Mouse (Mus musculus) left cerebral cortex, adult 2 months (tissue): ENCODE results near the gene Rpl18a. TPM values are rescaled to one million over a fixed set of nuclear protein-coding genes. Genes with fewer than 3 reads are reported as not detected.
A peak's percentile ranks its signal among the peaks of the same experiment; 100 is the strongest.

Experiments
- DNase-seq, 2 experiments: peaks; one replicate each; pipeline ENCODE4 v3.0.0; 2021 to 2022; ENCODE audit warnings: low spot score in 2 of 2, mixed read lengths in 1 of 2; ENCODE audit errors: extremely low spot score in 1 of 2
- H3K27ac ChIP-seq: fragments of 200-600 bp; 2 replicates; pipeline ENCODE4 v1.8.1; 2022
- H3K4me3 ChIP-seq: fragments of 200-600 bp; 2 replicates; pipeline ENCODE4 v1.8.1; 2022
- CTCF ChIP-seq: fragments of 200-600 bp; IDR thresholded peaks from 2 replicates; pipeline ENCODE4 v1.8.1; 2022; ENCODE audit warnings: antibody characterized with exemption, mild to moderate bottlenecking, moderate library complexity
- intact Hi-C: fragments of 180-260 bp; cut with DNase I; formaldehyde crosslinking; loops from one replicate; pipeline ENCODE4 v1.15.1; 2025
- long read RNA-seq, 2 experiments: library from polyadenylated mRNA; stranded (forward); transcript quantifications; one replicate each; pipeline ENCODE4 v2.0.0; 2021; ENCODE audit warnings: borderline mapping rate in 2 of 2
- total RNA-seq, 2 experiments: library from RNA; stranded (reverse); gene quantifications; 2 replicates each; pipeline ENCODE4 v1.2.3; 2021

Rpl18a gene
- 100 to 1,000 TPM; 588 to 633 TPM for total RNA-seq
- long read RNA-seq, experiment 1, transcript Rpl18a-201 (5 exons, 1,260 nt) = major isoform, 72 of 786 reads
- long read RNA-seq, experiment 1, partial matches to known transcripts = 709 of 786 reads
- long read RNA-seq, experiment 1, other reads (novel, unspliced or antisense) = 1 of 786 reads
- long read RNA-seq, experiment 2, transcript Rpl18a-201 (5 exons, 1,260 nt) = major isoform, 60 of 447 reads
- long read RNA-seq, experiment 2, partial matches to known transcripts = 386 of 447 reads
- long read RNA-seq, experiment 2, other reads (novel, unspliced or antisense) = 1 of 447 reads

DNA sequence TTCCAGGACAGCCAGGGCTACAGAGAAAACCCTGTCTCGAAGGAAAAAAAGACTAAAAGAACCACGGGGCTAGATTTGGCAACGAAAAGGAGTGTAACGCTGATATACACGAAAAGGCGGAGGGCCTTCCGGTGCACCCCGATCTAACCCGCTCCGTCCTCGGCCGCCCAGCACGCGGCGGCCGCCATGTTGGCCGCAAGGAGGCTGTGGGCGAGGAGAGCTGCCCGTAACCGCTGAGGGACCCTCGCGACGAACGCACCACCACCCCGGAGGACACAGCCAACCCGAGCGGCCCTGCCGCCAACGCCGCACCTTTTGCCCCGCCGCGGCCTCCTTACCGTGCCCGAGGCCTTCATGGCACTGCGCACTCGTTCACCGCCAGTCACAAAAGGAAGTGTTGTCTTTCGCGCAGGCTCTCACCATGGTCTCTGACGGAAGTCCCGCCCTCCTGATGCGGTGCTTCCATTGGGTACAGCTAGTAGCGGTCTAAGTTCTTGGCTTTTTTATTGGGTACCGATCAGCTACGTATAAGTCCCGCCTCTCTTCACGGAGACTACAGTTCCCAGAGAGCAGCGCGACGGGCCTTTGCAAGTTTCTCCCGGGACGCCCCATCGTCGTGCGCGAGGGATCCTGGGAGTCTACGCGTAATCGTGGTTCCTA is at the start of gene Rpl18a:
Gene Rpl18a, minus strand, starts transcription at position 392 of the 660 bp plus-strand sequence.
- Histone ChIP-seq H3K4me3 (peak within 1 kb of the TSS; percentile 97), H3K27ac (peak within 1 kb of the TSS; percentile 97)
- DNase-seq = peak; percentile 91 to 95
- intact Hi-C loops = loop anchor here (1.0 to 10.0 kb wide), 4 partner anchors 24 to 568 kb away; partner anchors contain the start of genes Abhd8, Ccdc124, Dda1 and Haus8
- peak; percentile 27 for TF ChIP-seq CTCF

DNA sequence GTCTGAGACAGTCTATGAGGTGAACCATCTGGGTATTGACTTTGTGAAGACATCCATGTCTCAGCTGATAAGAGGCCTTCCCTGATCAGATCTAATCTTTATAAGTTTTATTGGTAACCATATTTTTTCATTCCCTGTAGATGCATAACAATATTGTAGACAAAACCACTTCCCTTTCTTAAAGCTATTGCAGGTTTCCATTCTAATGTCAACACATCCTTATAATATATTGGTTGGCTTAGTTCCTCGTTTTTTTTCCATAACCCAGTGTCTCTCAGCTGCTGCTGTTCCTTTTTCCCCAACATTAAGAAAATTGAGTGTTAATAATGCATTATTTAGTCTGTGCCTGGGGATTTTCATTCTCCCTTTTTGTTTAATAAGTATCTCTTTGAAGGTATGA is 46.0 kb upstream of the Rpl18a start:
- H3K27ac ChIP-seq = no peak overlapping the region
- intact Hi-C loops = no loop called here
- no peak for TF ChIP-seq CTCF
- no peak for DNase-seq
- H3K4me3 ChIP-seq = no peak overlapping the region

DNA sequence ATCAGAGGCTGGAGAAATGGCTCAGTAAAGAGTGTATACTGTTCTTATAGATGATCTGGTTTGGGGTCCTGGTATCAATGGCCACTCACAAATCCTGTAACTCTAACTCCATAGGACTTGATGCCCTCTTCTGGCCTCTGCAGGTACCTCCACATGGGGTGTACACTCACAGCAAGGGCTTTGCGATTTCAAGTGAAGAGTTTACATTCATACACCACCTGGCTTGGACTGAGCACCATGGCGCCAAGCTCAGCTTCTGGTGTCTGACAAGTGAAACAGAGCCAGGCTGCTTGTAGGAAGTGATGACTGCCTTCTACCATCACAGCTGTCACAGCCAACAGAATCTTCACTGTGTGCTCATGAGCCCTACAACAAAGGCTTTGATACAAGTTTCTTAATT is 44.3 kb upstream of the Rpl18a start:
- DNase-seq = no peak
- TF ChIP-seq CTCF = no peak; the same call in none of the 2 replicates
- Histone ChIP-seq H3K27ac (no peak overlapping the region), H3K4me3 (no peak overlapping the region)
- intact Hi-C loops = no loop called here

DNA sequence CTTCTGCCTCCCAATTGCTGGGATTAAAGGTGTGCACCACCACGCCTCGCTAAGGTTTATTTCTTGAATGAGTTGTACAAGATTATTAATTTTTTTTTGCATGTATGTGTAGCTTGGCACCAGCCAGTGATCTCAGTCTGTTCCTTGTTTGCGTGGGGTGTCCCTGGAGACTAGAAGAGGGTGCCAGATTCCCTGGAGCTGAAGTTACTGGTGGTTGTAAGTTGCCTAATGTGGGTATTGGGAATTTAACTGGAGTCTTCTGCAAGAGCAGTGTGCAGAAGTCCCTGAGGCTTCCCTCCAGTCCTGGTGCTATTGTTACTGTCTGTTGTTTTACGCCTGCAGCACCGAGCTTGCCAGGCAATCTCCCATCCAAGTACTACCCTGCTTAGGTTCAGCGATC is 40.0 kb upstream of the Rpl18a start:
- no peak for TF ChIP-seq CTCF
- intact Hi-C loops = no loop called here
- no peak overlapping the region for H3K4me3 ChIP-seq
- H3K27ac ChIP-seq = no peak overlapping the region
- no peak for DNase-seq

DNA sequence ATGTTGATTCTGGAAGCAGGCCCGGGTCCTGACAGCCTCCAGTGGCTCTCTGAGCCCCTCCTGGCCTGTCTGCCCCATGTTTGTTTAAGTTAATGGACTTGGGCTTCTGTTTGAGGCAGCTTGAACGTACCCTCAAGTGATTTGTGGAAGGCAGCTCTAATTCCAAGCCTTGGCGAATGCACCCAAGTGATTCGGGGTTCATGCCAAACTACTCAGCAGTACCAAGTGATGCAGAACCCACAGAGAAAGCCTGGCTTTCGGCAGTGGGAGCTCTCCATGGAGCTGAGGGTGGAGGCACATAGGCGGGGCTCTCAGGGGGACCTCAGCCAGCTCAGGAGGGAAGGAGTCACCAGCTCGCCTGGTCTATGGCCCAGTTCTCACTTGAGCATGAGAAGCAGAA is 37.6 kb upstream of the Rpl18a start:
- intact Hi-C loops = no loop called here
- DNase-seq = no peak
- Histone ChIP-seq H3K27ac (no peak overlapping the region), H3K4me3 (no peak overlapping the region)
- no peak for TF ChIP-seq CTCF

DNA sequence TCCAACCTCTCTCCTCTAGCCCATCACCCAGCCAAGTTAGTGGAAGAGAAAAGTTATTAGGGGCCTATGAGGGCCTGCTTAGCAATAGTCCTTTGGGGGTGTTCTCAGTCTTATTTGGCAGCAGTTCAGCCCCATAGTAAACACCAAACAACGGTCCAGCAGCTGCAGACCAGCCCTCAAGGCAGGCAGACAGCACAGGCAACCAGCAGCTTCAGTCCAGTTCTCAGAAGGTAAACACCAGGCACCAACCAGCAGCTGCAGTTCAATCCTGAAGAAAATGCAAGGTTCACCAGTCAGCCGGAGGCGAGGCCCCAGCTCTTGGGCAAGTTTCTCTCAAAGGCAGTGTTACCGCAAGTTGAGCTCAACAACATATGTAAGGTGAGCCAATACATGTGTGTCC is 35.8 kb upstream of the Rpl18a start:
- Histone ChIP-seq H3K27ac (no peak overlapping the region), H3K4me3 (no peak overlapping the region)
- no peak for DNase-seq
- intact Hi-C loops = no loop called here
- TF ChIP-seq CTCF = no peak

DNA sequence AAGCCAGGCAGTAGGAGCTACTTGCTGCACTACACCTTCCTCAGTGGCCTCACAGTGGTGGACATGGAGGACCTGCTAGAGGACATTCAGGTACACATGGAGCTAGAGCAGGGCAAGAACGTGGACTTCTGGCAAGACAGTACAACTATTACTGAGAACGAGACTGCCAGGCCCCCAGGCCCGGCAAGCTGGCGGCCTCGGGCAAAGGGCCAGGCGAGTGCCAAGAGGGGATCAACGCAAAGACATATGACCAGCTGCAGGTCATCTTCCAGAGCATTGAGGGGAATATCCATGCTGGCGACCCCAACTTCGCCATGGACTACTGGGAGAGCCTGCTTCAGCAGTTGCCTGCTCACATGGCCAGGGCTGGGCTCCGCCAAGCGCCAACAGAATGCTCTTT is 34.5 kb upstream of the Rpl18a start:
- H3K27ac ChIP-seq = no peak overlapping the region
- H3K4me3 ChIP-seq = no peak overlapping the region
- TF ChIP-seq CTCF = no peak
- intact Hi-C loops = no loop called here
- DNase-seq = no peak

DNA sequence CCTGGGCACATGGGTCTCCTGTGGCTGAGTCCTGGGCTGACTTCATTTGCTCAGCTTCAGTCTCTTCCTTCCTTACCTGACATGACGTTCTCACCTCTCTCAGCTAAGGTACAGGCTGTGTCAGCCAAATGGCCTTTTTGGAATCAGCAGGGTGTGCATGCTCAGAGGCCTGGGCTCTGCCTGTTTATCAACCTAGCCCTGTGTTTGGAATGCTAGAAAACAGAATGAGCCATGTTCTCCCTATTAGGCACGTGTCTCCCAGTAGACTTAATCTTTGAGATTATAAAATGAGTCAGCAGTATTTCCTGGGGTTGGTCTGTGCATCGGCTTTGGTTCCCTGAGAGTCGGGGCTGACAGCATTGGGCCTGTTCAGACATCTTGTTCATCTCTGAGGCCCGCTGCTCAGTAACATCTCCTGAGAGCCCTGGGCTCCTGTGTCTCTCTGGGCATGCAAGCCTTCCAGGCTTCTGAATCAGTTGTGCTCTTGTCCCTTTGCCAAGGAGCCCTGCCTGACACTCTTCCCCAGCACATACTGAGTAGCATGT is 31.6 kb upstream of the Rpl18a start:
- no peak for TF ChIP-seq CTCF
- H3K4me3 ChIP-seq = no peak overlapping the region
- DNase-seq = no peak
- H3K27ac ChIP-seq = no peak overlapping the region
- intact Hi-C loops = no loop called here

DNA sequence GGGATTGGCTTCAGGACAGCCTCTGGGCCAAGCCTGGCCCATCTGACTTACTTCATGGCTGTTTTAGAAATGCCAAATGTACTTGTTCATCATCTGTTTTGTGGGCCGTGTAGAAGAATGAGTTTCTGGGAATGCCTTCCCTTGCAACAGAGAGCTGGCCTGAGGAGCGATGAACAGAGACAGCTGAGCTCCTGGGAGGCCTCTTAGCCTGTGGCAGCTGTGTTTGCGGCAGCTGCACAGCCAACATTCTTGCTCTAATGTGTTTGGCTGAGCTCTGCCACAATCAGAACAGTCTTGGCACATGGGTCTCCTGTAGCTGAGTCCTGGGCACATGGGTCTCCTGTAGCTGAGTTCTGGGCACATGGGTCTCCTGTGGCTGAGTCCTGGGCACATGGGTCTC is 30.9 kb upstream of the Rpl18a start:
- DNase-seq = no peak
- no peak overlapping the region for H3K4me3 ChIP-seq
- no peak overlapping the region for H3K27ac ChIP-seq
- no peak for TF ChIP-seq CTCF
- intact Hi-C loops = no loop called here

DNA sequence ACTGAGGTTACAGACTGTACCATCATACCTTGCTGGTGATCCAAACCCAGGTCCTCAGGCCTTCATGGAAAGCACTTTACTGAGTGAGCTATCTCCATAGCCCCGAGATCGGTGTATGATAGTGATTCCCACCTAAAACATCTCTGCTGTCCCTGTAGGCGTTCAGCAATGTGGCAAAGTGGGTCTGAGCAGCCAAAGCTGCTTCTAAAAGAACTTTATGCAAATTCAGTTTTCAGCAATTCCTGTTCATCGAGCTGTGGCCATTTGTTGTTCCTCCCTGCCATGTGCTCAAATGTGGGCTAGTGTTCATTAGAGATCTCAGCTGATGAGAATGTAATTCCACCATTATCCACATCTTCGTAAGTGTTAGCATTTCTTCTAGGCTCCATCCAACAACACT is 29.2 kb upstream of the Rpl18a start:
- Histone ChIP-seq H3K4me3 (no peak overlapping the region), H3K27ac (no peak overlapping the region)
- intact Hi-C loops = no loop called here
- no peak for DNase-seq
- no peak for TF ChIP-seq CTCF

DNA sequence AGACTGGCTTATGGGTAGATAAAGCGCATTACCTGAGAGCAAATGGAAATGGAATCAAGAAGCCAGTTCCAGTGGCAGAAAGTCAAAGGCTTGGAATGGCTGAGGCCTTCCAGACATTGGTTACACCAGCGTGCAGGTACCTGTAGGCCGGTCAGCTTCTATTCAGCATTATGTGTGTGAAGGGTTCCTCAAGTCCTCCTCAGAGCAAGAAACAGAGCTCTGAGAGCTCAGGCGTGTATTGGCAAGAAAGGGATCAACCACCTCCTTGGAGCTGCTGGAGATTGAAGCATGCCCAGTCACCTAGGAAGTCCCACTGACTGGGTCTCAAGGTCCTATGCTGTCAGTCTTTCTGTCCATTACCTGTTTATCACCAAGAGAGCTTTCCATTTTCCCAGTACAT is 28.5 kb upstream of the Rpl18a start:
- no peak for TF ChIP-seq CTCF
- intact Hi-C loops = no loop called here
- DNase-seq = no peak
- no peak overlapping the region for H3K27ac ChIP-seq
- H3K4me3 ChIP-seq = no peak overlapping the region

DNA sequence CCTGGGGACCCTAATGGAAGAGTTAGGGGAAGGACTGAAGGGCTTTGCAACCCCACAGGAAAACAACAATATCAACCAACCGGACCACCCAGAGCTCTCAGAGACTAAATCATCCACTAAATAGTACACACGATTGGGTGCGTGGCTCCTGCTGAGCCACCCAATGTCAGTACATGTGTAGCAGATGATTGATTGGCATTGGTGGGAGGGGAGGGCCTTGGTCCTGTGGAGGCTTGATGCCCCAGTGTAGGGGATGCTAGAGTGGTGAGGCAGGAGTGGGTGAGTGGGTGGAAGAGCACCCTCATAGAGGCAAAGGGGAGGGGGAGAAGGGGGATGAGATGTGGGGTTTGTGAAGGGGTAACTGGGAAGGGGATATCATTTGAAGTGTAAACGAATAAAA is 26.9 kb upstream of the Rpl18a start:
- Histone ChIP-seq H3K4me3 (no peak overlapping the region), H3K27ac (no peak overlapping the region)
- DNase-seq = no peak
- no peak for TF ChIP-seq CTCF
- intact Hi-C loops = no loop called here
